Mouse (Mus musculus) cerebellum, adult 9-11 months (tissue): Measurements from ENCODE around the gene Mlh3.

Experiments used
- DNase-seq: peaks from one replicate; pipeline ENCODE4 v3.0.0; 2022

The Mlh3 gene

DNA sequence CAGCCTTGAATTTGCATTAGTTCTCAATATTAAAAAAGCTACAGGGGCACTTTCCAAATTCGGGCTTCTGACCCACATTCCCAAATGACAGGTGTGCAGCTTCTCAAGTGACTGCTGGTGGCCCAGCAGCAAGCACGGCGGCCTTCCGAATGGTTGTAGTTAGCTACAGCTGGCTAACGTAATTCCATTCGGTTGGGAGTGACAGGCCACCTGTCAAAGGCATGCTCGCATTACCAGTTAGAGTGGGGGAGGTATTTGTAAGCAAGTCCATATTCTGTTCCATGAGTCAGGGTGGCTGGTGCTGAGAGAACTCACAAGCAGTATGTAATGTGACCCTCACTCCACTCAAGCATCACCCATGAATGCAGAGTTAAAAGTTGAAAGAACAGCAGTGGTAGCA, 43.2 kb downstream of the Mlh3 start:
- no peak for DNase-seq

DNA sequence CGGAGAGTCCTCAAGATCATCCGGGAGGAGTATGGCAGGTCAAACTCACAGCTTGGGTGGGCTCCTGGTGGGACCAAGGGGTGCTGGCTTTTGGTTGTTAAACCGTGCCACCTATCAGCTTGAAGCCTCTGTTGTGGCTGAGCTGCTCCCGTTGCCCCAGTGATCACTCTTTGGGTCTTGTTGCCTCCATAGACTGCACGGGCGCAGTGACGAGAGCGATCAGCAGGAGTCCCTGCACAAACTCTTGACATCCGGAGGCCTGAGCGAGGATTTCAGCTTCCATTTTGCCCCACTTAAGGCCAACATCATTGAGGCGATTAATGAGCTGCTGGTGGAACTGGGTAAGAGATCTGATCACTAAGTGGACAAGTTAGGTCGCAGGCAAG, 50.5 kb downstream of the Mlh3 start:
- DNase-seq = peak; percentile 26

DNA sequence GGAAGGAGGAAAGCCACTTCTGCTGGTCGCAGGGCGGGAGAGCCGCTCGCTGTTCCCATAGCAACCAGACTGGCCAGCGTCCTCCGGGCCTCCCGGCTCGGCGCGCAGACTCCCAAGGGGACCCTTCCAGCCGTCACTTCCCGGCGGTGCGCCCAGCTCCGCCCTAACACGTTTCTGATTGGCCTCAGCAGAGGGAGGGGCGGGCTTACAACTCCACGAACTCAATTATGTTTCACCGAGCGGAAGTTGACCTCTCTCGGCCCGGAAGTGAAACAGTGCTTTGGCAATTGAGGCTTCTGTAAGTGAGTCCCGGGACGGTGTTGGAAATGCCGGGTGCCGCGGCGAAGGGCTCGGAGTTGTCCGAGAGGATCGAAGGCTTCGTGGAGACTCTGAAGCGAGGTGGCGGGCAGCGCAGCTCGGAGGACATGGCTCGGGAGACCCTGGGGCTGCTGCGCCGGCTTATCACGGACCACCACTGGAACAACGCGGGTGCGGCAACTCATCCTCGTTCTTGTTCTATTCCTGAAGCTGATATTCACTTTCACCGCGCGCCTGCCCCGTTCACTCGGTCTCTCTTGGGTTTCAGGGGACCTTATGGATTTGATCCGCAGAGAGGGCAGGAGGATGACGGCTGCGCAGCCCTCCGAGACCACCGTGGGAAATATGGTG, 51.0 kb downstream of the Mlh3 start, which contains the start of gene Eif2b2:
Gene Eif2b2, plus strand, starts transcription at position 246 of the 669 bp plus-strand sequence.
- DNase-seq = peak; percentile 98

DNA sequence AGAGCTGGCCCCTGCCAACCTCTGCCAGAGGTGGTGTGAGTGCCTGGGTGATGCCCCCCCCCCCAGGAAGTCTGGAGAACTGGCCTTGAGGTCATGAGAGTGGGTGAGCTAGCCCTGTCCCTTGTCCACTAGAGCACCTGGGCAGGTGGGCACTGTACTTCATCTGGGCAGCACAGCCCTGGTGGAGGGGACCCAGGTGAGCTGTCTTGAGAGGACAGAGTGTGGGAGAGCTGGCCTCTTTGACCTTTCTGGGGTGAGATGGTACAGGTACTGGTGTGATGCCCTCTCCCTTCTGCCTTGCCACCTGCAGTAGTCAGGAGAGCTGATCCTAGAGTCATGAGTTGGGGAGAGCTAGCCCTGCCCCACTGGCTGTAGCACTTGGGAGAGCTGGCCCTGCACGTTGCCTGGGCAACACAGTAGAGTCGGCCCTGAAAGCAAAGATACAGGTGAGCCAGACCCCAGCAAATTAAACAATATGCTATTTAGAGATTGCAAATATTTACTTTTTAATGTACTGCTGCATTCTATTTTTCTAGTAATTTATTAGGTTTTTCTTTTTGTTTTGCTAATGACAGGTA, 52.6 kb downstream of the Mlh3 start:
- no peak for DNase-seq

DNA sequence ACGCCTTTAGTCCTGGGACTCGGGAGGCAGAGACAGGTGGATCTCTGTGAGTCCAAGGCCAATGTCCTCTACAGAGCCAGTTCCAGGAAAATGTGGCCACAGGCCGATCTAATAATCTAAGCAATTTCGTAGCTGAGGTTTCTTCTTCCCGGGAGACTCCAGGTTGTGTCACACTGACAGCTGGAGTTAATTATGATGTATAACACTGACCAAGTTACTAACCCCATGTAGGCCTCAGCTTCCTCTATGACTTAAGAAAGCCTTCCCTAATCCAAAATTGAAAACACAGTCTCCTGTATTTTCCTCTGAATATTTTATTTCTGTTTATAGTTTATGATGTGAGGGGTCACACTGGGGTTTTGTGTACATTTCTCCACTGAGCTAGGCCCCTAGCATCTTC, 55.4 kb downstream of the Mlh3 start:
- DNase-seq = no peak

DNA sequence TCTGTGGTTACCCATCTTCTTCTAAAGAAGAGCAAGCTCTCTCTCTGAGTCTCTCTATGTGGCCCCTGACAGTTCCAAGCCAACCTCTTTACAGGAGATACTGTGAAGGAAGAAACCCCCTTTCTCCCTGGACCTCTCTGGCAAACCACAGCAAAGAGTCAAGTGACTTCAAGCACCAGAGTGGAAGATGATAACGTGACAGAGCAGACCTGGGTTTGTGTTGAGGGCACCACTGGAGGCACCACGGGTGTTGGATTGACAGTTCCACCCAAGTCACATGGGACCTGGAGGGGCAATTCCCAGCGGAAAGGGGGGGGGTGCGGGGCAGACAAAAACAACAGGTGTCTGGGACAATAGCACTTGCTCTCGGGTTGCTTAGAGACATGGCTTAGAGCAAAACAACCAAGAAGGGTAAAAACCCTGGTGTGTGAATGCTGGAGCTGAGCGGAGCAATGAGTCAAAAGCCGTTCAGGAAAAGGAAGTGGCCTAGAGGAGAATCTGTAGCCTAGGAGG, 61.7 kb downstream of the Mlh3 start:
- no peak for DNase-seq

DNA sequence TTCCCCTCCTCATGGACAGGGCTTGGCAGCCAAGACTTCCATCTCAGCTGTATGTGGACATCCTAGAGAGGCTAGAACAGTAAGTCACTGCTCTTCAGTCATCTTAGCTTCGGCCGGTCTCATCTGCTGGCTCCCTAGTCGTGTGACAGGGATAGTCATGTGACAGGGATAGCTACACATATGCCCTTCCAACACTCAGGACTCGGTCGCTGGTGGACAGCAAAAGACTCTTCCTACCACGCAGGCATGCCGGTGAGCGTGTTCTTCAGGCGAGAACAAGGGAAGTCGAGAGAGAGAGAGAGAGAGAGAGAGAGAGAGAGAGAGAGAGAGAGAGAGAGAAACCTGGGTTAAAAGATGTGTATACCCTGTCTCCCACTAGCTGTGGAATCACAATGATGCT, 65.0 kb downstream of the Mlh3 start:
- no peak for DNase-seq

DNA sequence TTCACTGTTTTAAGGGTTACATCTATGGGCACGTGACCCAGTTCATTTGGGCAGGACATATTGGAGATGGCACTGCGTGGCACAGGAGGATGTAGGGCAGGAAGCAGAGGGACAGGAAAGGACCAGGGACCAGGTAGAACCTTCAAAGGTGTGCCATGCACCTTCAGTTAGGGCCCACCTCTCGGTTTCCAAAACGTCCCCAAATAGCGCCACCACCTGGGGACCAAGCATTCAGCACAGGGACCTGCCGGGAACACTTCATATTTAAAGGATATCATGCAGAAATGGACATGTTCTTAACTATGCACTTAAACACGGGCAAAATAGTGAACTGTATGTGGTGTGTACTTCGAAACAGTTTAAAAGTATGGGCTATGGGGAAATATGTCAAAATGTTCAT, 66.3 kb downstream of the Mlh3 start:
- no peak for DNase-seq

DNA sequence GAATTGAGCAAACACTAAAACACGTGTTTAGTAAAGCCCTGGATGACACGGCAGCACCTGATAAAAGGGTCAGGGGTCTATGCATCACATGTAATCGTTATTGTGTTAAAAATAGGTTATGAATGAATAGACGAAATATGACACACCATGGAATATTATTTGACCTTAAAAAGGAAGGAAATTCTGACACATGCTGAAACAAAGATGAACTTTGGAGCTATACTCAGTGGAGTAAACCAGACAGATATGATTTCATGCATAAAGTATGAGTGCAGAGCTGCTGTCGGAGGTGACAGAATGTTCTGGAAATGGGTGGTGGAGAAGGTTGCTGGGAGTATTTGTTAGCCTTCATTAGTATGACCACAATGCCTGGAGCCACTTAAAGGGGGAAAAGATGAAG, 66.7 kb downstream of the Mlh3 start:
- DNase-seq = no peak

DNA sequence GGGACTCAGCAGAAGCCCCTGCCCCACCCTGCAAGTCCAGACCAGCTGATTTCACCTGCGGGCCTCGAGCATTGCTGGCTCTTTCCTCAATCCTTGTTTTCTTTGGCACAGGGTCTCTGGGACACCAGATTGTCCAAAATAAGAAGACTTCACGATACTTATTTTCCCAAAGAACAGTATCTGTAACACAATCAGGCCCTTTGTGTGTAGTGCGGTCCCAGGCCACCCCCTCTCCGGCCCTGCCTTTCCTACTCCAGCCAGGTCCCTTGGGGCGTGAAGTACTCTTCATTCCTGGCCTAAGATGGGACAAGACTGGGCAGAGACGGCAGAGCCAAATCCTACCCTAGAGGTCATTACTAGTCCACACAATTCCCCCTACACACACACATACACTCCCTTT, 68.2 kb downstream of the Mlh3 start:
- DNase-seq = no peak

DNA sequence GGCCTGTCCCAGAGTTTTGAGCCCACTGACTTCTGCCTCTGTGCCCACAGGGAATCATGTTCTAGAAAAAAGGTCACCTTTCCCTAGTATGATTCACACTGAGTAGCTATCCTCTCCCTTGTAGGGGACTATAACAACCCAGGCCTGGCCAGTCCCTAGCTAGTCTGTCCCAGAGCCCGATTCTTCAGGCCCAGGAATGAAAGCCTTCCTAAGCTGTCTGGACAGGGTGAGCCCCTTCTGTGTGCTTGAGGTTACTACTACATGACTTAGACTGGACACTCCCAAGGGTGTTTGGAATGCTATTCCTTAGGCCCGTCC, 68.6 kb downstream of the Mlh3 start:
- no peak for DNase-seq

DNA sequence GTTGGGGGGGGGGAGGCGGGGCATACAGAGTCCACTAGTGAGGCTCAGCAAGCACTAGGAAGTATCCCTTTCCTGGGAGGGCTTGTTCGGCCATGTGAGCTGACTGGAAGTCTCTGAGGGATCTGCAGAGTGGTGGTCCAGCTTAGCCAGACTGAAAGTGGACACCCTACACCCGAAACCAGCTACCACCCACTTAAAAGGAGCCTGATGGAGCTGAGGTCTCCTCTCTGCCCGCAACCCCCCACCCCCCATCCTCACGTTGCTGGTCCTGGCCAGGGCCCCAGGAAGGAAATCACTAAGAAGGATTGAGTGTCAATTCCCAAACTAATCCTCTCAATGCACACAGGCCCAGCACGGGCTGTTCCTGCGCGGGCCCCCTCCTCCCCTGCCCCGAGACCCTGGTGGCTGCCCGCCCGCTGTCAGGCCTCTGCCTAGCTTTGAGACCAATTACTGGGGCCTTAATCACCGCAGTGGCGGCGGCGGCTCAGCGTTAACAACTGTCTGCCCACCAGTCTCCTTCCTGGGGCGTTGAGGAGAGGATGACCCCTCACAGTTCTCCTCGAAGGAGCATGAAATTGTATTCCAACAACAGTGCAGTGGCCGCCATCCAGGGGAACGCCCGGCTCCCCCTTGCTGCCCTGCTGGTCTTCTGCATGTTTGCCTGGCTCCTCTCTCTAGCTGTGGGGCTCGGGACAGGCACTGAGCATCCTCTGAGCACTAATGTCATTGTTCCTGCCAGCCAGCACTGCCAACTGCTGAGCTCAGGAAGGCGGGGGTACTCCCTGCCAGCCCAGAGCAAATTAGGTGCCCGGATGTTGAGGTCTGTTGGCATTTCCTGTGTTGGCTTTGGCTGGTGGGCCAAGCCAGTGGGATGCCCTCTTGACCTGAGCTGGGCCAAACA, 69.2 kb downstream of the Mlh3 start:
- peak; percentile 34 for DNase-seq

DNA sequence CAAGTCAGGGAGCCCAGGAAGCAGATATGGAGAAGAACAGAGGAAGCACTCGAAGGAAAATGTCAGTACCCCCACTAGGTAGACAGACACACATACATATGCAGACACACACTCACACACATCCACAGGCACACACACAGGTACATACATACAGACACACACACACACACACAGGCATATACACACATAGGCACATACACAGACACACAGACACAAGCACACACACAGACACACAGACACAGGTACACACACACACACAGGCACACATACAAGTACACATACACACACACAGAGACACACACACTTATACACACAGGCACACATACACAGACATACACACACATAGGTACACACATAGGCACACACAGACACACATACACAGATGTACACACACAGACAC, 70.4 kb downstream of the Mlh3 start:
- DNase-seq = no peak

DNA sequence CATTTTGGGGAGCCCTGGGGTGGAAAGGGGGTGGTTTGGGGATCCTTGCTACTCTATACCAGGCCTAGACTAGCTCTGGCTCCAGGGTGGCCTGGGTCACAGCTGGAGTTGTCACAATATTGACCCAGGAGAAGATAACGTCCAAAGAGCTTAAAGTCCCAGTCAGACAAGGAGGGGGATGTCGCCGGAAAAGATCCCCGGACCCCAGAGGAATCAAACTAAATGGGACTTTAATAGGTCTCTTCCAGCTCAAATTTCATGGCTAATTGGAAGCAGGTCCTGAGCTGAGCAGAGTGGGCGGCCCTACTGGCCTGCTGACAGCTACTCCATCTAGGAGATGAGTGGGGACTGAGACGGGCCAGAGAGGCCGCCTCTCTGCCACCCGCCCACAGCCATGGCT, 72.5 kb downstream of the Mlh3 start:
- DNase-seq = no peak

DNA sequence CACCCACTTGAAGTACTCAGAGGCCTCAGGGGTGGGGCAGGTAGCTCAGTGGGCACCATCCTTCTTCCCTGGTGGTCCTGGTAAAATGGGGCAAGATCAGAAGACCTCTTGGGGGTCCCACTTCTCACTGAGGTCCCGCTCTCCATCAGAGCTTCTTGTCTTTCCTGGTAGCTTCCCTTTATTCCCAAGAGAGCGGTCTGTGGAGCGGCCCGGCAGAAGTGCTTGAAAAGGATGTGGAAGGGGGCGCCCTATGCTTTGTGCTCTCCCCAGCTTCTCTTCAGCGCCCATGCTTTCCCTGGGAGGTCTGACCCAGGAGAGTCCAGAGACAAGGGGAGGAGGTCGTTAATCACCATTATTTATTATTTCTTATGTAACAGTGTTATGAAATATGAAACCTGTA, 73.0 kb downstream of the Mlh3 start:
- no peak for DNase-seq

DNA sequence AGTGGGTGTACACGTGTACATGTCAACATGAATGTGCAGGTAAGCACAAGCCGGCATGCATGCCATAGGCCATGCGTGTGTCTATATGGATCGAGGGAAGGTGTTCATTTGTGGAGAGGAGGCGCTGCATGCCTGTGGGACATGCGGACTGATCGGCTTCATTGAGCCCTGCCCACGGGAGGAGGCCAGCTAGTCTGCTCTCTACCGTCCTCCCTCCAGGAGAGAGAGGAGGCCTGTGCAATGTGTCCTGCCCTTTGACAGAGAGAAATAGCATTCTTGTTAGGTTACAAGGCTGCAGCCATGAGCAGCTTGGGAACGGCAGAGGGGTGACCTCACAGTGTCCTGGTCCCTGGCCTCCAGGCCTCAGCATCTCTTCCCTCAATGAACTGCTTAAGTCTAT, 74.2 kb downstream of the Mlh3 start:
- no peak for DNase-seq

DNA sequence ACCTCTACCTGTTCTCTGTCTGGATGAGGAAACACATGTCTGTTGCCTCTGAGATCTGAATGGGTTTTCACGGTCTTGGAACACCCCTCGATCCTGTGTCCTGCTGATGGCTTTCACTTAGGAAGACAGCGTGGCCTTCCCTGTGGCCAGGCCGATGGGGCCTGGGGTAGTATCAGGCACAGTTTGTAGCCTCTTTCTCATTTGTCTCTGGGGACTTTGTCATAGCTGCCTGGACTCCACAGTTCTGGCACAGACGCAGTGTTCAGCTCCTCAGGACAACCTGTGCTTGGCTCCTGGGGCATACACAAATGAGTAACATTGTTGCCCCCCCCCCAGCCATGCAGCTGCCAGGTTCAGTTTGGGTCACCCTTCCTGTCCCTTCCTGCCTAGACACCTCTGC, 75.3 kb downstream of the Mlh3 start:
- no peak for DNase-seq

DNA sequence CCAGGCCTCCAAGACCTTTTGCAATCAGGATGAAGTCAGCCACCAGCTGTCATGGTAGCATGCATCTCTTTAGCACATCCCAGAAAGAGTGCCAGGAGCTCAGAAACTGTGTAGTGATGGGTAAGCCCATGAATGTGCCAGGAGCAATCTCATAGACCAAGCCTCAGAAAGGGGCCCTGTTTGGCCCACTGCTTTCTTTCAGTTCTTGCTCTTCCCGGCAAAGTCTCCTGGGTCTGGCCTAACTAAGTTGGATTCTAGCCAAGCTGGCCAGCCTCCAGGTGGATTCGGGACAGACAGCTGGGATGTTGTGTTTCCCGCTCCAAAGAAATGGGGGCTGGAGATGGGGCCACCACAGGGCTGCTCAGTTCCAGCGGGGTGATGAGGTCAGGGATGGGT, 75.8 kb downstream of the Mlh3 start:
- no peak for DNase-seq

DNA sequence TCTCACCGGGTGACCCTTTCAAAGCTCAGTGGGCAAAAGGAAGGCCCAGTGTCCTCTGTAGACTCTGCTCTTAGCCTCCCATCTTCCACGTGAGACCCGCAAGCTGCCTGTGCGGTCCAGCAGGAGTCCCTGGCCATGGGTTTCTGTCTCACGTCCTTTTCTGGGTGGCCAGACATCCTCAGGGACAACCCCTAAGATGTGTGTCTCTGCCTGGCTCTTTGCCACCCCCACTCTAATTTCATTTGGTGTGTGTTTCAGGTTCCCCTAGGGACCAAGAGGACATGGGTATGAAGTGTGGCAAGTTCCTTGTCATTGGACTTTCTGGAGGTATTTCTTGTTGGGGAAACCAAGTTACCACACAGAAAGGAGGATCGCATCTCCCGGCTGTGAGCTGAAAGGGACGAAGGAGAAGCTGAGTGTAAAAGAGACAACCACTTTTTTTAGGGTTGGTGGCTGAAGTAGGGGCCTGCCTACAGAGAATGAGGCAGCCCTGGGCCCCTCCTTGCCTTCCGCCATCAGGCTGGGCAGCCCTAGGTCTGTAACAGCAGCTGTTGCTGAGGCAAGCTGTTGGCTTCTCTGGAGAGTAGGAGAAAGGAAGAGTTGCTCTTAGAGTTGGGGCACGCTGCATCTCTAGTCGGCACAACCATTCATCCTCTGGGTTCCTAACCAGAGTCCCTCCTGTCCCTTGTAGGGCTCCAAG, 76.3 kb downstream of the Mlh3 start:
- no peak for DNase-seq

DNA sequence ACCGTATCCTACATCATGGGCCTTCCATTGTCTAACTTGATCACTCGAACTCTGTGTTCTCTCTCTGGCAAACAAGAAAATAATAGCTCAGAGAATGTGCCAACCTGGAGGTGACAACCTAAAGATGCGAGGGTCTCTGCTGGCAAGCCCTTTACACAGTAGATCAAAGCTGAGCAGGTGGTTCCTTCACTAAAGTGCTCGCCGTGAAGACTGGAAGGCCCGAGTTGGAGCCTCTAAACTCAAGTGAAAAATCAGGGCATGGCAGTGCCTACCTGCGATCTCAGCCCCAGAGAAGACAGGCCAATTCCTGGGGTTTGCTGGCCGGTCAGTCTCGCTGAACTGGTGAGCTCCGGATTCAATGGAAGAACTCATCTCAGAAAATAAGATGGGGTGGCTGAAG, 77.3 kb downstream of the Mlh3 start:
- no peak for DNase-seq

DNA sequence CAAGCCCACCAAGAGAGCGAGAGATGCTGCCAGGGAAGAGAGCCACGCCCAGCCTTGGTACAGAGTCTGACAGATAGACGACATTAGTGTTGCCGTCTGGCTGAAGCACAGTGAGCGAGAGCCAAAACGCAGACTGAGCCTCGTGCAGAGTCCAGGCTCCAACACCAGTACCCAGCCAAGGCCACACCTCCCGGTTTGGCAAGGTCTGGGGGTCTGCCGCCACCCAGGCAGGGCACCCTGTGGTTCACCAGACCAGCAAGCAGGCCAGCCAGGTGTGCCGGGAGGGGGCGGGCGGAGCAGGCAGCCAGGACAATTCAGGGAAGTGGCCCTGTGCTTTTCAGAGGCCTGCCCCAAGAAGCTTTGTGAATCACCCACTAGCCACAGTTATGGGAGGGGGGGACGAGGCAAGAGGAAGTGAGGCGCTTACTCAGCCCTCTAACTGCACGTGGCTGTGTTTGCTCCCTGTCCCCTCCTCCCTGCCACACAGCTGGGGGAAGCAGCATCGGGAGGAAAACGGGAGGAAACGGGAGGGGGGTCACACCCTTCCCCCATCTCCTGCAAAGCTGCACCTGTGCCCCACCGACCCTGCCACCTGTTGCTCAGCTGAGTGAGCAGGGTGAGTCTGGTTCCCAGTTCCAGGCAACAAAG, 77.8 kb downstream of the Mlh3 start:
- no peak for DNase-seq

DNA sequence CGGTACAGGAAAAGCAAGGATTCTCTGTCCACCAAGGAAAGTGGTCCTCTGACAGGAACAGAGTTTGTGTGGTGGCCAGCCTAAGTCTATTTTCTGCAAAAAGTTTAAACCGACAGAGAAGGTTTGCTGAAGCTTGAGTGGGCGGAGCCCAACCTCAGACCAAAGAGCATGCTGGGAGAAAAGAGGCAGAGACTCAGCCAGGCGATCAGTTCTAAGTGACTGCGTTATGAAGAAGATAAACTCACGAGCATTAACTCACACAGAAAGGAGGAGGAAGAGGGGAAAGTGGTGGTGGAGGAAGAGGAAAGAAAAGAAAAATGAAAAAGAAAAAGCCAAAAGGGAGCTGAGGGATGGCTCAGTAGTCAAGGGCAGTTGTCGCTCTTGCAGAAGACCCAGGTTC, 80.1 kb downstream of the Mlh3 start:
- no peak for DNase-seq

DNA sequence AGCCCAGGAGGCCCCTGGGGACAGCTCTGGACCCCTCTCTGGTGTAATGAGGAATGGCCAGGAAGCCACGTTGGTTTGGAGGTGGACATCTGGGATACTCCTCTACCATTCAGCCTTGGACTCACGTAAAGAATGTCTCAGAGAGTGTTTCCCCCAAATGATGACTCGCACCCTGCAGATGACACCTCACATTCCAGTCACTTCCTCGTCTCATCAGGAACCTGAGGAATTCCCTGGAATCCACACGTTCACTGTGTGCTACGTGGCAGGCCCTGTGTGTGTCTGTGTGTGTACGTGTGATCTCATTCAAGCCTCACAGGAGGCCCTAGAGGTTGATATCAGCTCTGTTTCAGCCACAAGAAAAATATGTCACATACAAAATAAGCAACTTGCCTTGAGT, 84.0 kb downstream of the Mlh3 start:
- no peak for DNase-seq
